Mouse (Mus musculus) adrenal gland, adult (tissue): ENCODE measurements around the gene Apaf1.

Source experiments
- DNase-seq, 2 experiments: peaks; one replicate each; pipeline ENCODE4 v3.0.0; 2022 to 2023; ENCODE audit warnings: low spot score in 1 of 2; ENCODE audit not compliant: inconsistent age in 2 of 2

The Apaf1 gene

GRCm38 (mm10) chr10:90990340-90990739, 92.2 kb downstream of the Apaf1 start:
- DNase-seq = no peak

GRCm38 (mm10) chr10:90983046-90983445, 99.5 kb downstream of the Apaf1 start:
- DNase-seq = no peak

GRCm38 (mm10) chr10:90981811-90982210, 100.8 kb downstream of the Apaf1 start:
- DNase-seq = no peak

GRCm38 (mm10) chr10:90974491-90974890, 108.1 kb downstream of the Apaf1 start:
- DNase-seq = no peak

- no peak for DNase-seq
Measured at GRCm38 (mm10) chr10:90974084-90974483, 108.5 kb downstream of the Apaf1 start.

- peak in 1 of 2 experiments; percentile 32 for DNase-seq
Measured at GRCm38 (mm10) chr10:90970560-90970959, 112.0 kb downstream of the Apaf1 start.

- peak; percentile 14 to 55 for DNase-seq
Measured at GRCm38 (mm10) chr10:90969355-90970174, 113.0 kb downstream of the Apaf1 start.

GRCm38 (mm10) chr10:90968247-90968646, 114.3 kb downstream of the Apaf1 start:
- DNase-seq = no peak

- no peak for DNase-seq
Measured at GRCm38 (mm10) chr10:90966821-90967220, 115.7 kb downstream of the Apaf1 start.

- DNase-seq = peak; percentile 6 to 38
Measured at GRCm38 (mm10) chr10:90965671-90966315, 116.8 kb downstream of the Apaf1 start.

- DNase-seq = no peak
Measured at GRCm38 (mm10) chr10:90964511-90964910, 118.1 kb downstream of the Apaf1 start.

GRCm38 (mm10) chr10:90960374-90960773, 122.2 kb downstream of the Apaf1 start:
- no peak for DNase-seq

GRCm38 (mm10) chr10:90953821-90954220, 128.7 kb downstream of the Apaf1 start:
- DNase-seq = no peak

GRCm38 (mm10) chr10:90953103-90953709, 129.4 kb downstream of the Apaf1 start:
- no peak for DNase-seq

GRCm38 (mm10) chr10:90947608-90948373, 134.8 kb downstream of the Apaf1 start:
- DNase-seq = no peak

- no peak for DNase-seq
Measured at GRCm38 (mm10) chr10:90947043-90947442, 135.5 kb downstream of the Apaf1 start.

- DNase-seq = no peak
Measured at GRCm38 (mm10) chr10:90942001-90942700, 140.4 kb downstream of the Apaf1 start.

GRCm38 (mm10) chr10:90940521-90941520, 141.7 kb downstream of the Apaf1 start:
- DNase-seq = no peak
